Mouse (Mus musculus) layer of hippocampus, postnatal 25 days (tissue): Measurements from ENCODE around the gene Robo1. TPM values are rescaled to one million over a fixed set of nuclear protein-coding genes. Genes with fewer than 3 reads are reported as not detected.

Experiments
- DNase-seq, 2 experiments: peaks; one replicate each; pipeline ENCODE4 v3.0.0; 2022; ENCODE audit warnings: mixed read lengths in 2 of 2, low spot score in 1 of 2; ENCODE audit errors: extremely low spot score in 1 of 2
- total RNA-seq, 2 experiments: library from RNA; stranded (reverse); gene quantifications; 2 replicates each; pipeline ENCODE4 v1.2.3; 2021

Robo1 gene
- total RNA-seq, 2 experiments from 2014 or later, result 57.9 to 75.6 TPM

DNA sequence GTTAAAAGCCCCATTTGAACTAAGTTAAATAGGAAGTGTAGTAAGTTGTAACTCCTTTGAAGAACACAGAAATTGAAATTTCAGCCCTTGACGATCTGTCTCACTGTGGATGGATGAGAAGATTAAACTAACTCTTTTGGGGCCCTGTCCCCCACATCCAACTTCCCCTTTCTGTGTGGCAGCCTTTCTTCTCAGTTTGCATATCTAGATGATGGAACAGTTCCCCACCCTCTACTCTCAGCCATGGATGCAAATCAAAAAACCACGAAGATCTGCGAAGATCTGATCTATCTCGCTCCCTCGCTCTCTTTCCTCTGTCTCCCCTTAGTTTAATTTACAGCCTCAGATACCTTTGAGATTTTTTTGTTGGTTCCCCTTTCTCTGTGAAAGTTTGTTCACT lies 357.3 kb downstream of the Robo1 start:
- DNase-seq, result no peak

DNA sequence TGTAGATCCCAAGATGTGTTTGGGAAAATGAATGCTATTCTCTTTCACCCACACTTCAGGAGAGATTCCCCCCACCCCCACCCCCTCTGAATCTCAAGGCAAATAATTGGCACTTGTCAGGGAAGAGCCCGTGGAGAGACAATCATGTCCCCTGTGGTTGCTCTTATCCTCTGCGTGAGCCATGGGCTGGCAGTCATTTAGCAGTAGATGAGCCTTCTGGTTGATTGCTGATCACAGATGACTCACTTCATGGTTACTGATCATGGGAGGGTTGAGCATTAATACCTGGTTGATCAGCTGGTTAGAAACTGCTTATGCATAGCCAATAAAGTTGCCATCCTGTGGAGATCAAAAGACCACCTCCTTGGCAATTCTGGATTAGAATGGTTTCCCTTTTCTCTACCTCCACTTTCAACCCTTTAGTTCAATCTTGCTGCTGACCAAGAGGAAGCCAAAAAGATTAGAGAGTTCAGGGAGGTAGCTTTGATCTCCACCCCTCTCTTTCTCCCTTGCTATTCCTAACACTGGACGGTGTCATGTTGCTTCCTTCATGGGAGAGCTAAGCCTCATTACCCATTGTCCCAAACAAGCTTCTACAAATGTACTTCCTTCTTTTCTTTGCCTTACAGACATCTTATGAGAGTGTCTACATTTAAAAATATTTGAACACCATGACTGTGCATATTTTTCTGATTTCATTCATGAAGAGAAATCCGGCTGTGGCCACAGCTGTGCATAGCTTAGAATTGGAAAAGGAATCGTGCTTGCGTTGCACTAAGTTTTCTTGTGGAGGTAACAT lies 362.3 kb downstream of the Robo1 start:
- no peak for DNase-seq

DNA sequence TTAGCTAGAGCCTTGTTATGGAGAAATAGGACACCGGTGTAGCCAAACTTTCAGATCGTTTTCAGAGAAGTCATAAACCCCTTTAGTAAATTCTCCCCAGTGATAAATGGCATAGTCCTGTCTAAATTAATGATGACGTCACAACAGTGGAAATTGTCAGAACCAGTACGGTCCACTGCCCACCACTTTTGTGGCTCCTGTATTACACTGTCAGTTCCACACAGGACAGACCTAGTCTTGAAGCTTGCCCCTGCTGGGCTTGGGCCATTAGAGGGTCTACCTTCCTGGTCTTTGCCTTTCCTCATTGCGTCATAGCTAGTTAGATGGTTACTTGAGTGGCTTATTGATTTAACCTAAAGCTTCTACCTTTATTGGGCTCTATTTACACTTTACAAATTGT lies 369.1 kb downstream of the Robo1 start:
- DNase-seq, result no peak

GRCm38 (mm10) chr16:72678450-72678849 lies 370.3 kb downstream of the Robo1 start:
- no peak for DNase-seq

GRCm38 (mm10) chr16:72678947-72679558 lies 370.9 kb downstream of the Robo1 start:
- DNase-seq, result no peak

GRCm38 (mm10) chr16:72685604-72686479 lies 377.7 kb downstream of the Robo1 start:
- no peak for DNase-seq

DNA sequence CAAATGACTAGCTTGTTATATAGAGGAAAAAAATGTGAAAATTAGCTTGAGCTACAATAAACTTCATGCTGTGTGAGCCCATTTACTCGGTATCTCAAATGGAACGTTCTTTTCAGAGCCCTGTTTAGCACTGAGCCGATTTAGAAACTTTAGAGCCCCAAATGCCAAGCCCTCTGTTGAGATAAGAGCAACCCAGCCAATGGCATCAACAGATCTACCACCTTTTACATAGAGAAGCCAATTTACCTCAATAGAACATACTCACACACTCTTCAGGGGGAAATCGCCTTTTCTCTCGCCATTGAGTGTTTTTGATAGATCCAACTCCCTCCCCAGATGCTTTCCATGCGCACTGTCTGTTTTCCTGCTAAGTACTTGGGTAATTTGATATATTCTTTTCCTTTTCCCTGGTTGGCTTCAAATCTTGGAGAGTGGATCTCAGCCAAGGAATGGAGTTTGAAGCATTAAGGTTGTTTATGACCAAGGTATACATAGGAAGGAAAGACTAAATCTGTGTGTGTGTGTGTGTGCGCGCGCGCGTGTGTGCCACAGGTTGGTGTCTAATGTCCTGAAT lies 378.5 kb downstream of the Robo1 start:
- no peak for DNase-seq

- DNase-seq, result no peak
Measured at GRCm38 (mm10) chr16:72687651-72688050, 379.5 kb downstream of the Robo1 start.

GRCm38 (mm10) chr16:72688185-72688681 lies 380.1 kb downstream of the Robo1 start:
- DNase-seq, result no peak

DNA sequence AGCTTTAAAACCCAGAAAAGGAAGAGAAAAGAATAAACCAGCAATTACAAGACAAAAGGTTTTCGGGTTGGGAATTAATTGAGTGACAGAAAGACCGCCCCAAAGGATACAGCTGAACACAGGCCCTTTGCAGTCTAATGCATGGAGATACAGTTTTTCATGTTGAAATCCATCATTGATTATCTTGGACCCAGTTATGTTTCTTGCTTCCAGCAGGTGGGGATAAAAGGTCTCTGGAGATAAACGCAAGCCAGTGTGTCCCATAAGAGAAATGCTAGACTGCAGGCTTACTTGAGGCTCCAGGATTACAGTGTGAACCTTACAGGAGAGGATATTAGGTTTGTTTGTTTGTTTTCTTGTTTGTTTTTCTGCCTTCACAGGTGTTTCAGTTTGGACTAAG lies 383.8 kb downstream of the Robo1 start:
- DNase-seq, result no peak

DNA sequence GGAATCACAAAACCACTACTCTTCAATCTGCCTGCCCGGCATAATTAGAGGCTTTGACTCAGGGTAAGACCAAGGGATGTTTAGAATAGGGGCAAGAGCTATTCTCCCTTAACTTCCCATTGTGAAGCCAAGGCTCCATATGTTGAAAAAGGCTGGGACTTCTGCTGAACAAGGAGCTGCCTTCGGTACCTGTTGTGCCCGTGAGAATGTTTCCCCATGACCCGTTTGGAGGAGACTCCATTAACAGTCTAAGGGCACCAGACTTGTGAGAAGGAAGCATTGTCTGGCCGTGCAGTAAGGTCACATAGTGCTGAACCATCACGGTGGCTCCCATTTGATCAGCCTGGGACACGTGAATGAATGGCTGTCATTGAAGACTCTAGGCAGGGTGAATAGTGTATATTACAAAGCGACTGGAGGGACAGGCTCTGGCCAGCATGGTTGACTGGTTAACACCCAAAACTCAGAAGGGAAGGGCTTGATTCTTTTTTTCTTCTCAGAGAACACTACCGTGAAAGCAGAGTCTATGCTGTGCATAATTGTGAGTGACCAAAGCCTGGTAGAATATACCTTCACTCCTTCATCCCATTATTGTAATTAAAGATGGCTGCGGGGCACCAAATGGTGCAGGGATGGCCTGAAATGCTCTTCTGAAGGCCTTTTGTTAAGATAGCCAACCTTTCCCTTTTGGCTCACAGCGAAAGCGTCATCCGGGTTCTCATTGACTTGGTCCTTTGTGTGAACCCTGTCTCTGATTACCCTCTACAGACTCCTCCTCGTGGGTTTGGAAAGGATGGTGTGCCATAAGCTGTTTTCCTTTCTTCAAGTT lies 385.6 kb downstream of the Robo1 start:
- no peak for DNase-seq

DNA sequence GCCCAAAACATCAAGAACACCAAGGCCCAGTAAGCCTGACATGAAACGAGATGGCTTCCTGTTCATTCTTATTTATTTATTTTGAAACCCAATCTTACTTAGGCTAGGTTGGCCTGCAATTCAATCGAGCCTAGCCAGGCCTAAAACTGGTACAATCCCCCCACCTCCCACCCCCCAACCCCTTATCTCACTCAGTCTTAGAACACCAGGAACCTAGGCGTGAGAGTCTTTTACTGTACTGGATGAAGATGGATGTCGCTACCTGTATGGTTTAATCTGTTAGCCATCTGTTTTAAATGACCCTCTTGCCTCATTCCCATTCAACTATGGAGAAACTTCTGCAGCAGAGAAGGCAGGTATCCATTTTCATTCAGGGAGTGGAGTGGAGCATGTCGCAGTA lies 386.7 kb downstream of the Robo1 start:
- no peak for DNase-seq

GRCm38 (mm10) chr16:72699238-72700006 lies 391.3 kb downstream of the Robo1 start:
- no peak for DNase-seq

- DNase-seq, result no peak
Measured at GRCm38 (mm10) chr16:72700297-72700696, 392.2 kb downstream of the Robo1 start.

DNA sequence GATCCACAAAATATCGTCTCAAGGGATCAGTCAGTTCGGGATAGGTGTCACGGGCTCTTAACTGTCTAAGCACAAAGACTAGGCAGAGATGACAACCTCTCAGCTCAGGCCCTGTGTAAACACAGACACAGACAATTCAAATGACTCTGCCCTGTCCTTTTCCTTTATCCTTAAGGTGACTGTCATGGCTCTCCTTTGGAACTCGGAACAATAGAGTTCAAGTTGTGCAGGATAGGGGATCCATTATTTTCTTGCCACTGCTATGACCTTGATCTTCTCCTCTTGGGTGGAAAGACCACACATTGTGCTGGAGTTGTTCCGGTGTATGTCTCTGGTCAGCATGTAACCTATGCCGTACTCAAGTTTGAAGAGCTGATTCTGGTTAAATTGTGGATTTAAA lies 395.4 kb downstream of the Robo1 start:
- no peak for DNase-seq

DNA sequence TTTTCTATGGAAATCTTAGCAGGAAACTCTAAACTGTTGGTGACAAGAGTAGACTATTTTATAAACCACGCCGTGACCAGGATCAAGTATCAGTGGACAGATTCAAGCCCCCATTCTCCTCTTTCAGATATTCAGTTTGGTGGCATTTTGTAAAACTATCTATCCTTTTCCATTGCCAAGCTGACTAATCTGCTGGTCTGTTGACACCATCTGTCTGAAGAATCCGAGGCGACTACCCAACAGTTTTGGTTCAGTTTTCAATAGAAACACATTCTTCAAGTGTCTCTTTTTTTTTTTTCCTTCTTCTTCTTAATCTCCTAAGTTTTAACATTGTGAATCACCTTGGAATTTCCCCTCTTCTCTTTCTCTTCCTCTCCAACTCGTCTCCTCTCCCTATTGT lies 397.7 kb downstream of the Robo1 start:
- no peak for DNase-seq

DNA sequence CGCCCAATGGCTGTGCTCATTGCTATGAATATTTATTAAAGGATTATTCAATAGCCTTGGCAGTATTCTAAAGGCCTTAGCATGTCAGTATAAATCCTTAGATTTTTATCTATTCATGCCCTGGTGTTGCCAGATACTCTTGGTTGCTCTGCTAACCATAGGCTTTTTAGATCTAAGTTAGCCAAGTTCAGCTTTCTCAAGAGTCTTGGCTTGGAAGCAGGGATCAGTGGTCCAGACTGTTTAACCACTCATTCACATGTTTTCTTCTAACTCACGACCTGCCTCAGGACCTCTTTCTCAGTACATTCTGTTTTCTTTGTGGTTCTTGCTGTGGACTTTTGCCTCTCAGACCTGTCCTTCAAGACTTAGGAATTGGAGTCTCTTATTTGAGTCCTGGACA lies 400.4 kb downstream of the Robo1 start:
- no peak for DNase-seq

DNA sequence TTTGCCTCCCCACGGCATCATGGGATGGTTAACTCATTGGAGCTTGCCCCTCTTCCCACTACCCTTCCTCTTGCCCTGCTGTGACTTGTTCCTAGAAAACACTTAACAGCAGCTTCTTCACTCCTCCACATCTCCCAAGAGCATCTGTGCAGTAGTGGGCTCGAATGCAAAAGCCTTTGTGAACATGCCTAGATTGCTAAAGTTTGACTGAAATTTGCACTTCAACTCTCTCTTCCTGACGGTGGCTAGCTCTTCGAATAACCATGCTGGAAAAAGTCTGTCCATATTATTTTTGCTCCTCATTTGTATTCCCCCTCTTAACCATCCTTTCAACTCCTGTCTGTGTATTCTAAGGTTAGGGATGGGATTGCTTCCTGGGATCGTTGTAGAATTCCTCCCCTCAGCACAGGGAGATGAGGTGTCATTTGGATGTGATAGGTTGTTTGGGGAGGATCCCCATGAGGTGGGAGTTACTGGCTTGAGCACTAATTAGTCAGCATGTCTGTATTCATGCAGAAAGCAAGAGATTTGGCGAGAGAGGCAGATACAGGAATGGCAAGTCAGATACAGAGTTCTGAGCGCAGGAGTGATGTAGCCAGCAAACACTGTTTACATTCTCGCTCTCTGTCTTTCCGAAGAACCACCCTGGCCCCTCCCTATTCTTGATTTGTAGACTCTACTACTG lies 409.2 kb downstream of the Robo1 start:
- no peak for DNase-seq

- no peak for DNase-seq
Measured at GRCm38 (mm10) chr16:72719063-72719462, 411.0 kb downstream of the Robo1 start.
